Mouse (Mus musculus): ENCODE measurements around the gene Hoxb4.
A peak's percentile ranks its signal among the peaks of the same experiment; 100 is the strongest.

Hoxb4 gene

DNA sequence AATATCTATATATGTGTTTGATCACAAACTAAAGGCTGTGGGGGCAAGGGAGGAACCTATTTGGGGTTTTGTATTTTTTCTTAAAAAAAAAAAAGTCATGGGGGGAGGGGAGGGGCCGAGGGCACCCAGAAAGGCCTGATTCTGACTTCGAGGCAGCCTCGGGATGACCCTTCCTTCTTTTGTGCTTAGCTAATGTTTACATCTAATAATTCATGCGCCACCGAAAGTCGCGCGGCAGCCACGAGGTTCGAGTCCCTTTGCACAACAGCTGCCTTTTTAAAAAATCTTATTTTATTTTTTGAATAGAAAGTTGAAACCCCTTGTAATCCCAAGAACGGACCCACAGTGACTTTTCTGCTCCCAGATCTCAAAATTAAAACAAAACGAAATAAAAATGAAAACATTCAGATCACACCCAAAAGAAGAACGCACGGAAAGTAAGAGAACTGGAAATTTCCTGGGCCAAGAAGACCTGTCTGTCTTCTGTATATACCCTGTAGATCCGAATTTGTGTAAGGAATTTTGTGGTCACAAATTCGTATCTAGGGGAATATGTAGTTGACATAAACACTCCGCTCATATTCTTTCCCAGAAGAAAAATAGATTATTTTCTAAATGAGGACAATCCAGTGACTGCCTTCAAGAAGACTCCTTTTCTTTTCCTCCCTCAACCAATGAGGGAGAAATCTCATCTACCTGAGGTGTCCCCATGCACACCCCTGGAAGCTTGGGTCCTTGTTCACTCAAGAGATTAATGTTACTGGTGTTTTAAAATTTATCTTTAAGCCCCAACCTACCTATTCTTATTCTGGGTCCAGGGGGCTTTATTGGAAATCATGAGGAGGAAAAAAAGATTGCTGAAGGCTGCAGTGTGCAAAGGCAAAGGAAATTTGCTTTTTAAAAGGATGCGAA, 1.1 kb upstream of the Hoxb4 start:
- no peak for DNase-seq

DNA sequence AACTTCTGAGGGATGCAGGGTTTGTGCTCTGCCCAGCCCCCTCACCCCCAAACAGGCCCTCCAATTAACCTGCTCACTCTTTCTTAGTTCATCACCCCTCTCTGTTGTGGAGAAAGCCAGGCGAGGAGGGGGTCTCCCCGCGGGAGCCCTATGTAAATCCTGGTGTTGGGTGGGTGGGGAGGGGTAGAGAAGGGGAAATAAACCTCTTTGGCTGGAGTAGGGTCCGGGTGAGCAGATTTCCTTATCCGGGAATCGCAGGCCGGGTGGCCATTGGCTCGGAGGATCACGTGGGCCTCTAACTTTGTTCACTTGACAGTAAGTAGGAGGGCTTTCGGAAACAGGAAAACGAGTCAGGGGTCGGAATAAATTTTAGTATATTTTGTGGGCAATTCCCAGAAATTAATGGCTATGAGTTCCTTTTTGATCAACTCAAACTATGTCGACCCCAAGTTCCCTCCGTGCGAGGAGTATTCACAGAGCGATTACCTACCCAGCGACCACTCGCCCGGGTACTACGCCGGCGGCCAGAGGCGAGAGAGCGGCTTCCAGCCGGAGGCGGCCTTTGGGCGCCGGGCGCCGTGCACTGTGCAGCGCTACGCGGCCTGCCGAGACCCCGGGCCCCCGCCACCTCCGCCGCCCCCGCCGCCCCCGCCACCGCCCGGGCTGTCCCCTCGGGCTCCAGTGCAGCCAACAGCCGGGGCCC, 452 bp downstream of the Hoxb4 start:
- peak; percentile 88 for DNase-seq

DNA sequence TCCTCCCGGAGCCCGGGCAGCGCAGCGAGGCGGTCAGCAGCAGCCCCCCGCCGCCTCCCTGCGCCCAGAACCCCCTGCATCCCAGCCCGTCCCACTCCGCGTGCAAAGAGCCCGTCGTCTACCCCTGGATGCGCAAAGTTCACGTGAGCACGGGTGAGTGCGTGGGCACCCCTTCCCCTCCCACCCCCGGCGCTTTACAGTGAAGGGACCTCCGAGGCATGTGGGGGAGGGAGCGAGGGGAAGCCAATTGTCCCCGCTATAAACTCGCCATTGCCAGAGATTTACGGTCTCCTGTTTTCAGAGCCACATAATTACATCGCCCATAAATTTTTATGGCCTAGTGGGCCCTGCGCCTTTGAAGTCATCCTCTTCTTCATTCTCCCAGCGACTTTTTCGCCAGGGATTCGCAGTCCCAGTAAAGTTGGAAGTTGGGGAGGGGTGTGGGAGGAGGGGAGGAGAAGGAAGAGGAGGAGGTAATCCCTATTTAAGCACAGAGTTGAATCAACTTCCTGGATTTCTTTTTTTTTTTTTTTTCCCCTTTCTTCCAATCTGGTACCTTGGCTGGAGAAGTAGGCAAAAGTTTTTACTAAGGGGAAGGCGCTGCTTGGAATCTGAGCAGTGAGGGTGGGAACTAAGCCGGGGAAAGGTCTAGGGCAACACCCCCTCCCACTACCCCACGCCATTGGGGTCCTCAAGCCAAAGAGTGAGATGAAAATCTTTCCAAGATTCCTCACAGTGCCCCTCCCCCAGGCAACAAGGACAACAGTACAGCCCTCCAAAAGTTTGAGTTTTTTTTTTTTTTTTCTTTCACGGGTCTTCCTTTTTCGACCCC, 1.2 kb downstream of the Hoxb4 start:
- DNase-seq, result peak; percentile 51

DNA sequence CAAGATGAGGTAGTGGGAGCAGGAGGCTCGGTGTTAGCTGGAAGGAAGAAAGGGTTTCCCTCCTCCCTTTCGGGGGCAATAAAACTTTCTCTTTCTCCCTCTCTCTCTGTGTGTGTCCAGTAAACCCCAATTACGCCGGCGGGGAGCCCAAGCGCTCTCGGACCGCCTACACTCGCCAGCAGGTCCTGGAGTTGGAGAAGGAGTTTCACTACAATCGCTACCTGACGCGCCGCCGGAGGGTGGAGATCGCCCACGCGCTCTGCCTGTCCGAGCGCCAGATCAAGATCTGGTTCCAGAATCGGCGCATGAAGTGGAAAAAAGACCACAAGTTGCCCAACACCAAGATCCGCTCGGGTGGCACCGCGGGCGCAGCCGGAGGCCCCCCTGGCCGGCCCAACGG, 1.8 kb downstream of the Hoxb4 start:
- peak; percentile 48 for DNase-seq

DNA sequence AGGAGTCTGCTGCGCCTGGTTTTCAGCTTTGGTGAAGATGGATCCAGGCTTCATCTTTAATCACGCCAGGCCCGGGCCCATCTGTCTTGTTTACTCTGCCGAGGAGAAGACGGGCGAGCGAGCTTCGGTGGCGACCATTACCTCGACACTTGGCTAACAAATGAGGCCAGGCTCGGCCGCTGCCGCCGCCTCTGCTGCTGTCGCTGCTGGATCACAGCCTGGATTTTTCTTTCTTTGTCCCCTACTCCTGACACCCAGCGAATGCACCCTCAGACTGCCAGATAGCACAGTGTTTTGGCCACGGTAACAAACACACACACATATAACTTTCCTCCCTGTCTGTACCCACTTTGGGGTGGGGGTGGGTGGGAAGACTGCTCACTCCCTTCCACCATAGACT, 2.6 kb downstream of the Hoxb4 start:
- no peak for DNase-seq

DNA sequence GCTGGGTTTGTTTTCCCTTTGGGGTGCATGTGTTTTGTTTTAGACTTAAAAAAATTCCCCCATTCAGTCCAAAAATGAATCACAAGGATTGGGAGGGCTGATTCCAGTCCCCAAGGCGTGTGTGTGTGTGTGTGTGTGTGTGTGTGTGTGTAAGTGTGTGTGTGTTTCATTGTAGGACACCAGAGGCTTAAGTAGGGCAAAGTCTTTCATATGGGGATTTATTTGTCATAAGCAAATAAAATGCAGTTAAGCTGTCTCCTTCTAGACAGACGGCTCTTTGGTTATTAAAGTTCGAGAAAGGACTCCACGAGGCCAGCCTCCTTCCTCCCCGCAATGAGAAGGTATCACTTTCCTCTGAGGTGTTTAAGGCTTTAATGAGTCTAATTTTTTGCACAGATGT, 3.8 kb downstream of the Hoxb4 start:
- DNase-seq, result no peak

DNA sequence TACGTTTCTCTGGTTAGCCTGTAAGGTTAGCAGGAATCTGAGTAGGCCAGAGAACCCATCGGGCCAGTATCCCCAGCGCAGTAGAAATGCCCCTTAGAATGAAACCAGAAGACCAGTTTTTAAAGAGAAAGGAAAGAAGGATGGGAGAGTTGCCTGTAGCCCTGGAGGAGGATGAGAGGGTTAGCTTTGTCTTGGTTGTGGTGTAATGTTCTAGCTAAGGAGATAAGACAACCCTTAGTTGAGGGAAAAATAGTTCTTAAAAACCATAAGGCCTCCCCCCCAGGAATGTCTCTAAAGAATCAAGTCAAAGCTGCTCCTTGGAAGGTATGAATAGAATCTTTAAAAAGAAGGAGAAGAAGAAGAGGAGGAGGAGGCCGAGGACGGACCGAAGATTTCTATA, 4.7 kb downstream of the Hoxb4 start:
- no peak for DNase-seq

DNA sequence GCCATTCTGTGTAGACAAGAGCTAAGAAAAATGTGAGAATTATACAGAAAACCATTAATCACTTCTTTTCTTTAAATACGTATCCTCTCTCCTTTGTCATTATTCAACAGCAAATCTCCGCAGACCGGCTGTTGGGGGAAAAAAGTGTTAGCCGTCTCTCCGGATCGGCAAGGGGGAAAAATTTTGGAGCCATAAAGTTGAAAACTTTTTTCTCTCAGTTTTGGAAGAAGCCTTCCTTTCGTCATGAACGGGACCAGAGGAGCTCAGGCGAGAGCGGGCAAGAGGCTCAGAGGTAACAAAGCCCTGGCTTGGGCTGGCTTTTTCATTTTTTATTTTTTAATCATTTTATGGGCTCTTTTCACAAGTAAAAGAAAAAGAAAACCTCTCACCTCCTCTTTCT, 5.1 kb downstream of the Hoxb4 start, which contains the start of gene Hoxb3:
Gene Hoxb3 (plus strand): TSS at position 173 of the 400 bp plus-strand sequence.
- DNase-seq, result no peak

DNA sequence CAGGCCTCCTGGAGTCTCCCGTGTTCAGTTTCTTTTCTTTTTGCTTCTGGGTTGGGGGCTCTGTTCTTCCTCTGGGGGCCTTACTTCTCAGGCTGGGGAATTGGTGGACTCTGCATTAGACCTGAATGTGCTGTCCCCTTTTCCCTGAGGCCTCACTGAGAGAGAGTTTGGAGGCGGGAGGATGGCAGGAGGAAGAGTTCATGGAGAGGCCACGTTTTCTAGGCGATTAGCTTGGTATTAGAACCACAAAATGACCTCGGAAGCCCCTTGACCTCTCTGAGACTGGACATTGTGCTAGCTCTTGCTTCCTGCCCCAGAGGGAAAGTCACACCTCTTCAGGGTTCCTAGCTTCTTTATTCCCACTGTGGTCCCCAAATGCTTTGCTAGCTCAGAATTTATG, 6.1 kb downstream of the Hoxb4 start:
- no peak for DNase-seq

DNA sequence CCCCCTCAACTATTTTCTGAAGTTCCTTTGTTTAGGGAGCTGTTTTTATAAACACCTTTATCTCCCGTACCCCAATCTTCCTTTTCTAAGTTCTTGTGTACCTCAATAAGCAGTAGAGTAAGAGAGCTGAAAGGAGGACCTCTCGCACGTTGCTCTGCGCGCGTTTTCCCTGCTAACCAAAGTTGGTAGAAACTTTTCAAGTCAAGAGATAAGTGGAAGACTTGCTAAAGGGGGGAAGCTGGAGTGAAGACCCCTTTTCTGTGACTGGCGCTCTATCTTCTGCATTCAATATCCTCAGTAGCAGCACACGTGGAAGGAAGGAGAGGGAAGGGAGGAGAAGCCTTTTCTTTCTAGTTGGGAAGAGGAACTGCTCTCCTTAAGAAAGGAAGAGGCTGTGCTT, 6.9 kb downstream of the Hoxb4 start:
- DNase-seq, result no peak

DNA sequence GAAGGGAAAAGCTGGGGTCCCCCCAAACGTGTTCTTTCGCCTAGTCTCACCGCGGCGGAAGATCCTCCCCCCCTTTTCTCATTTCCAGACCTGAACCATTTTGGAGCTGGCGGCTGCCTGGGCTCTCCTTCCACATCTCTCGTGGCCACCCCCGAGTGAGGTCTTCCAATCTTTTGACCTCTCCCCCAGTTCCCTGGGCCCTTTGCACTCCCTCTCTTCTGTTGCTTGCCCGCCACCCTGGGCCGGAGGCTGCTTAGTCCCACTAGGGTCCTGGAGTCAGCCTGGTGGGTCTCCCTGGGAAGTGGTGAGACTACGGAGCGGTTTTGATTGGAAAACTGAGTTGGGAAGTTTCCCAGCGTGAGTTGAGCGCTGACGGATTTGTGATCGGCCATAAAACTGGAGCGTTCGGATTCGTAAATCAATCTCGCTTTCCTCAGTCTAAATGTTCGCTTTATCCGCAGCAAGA, 7.7 kb downstream of the Hoxb4 start:
- no peak for DNase-seq

DNA sequence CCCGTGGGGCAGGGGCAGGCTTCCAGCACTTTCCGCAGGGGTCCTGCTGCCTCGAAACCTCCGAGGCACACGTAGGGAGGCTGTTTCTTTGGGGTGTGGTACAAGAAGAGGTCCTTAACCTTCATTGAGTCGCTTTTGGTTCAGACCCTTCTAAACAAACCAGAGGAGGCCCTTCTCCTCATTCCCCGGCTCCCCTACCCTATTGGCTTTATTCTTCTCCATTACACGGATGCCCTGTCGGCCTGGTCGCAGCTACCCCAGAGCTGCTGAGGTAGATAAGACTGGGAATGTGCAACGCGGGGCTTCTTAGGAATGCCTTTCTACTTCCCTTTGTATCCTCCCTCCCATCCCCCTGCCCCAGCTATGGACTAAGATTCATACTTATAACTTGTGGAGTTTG, 8.6 kb downstream of the Hoxb4 start:
- no peak for DNase-seq

DNA sequence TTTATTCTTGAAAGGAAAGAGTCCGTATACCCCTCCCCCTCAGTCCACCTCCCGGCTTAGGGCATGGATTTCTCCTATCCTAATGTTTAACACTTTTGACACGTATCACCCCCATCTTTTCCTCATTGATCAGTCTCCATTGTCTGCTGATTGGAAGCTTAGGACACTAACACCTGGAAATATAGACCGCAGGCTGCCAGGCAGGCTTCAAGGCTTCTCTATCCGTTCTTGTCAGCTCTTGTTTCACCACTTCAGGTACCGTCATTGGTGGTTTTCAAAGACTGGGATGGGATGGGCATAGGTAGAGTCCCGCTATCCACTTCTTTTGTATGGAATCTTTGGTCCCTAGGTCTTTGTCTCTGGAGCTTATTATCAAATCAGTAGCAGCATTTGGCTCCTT, 9.1 kb downstream of the Hoxb4 start:
- DNase-seq, result no peak

DNA sequence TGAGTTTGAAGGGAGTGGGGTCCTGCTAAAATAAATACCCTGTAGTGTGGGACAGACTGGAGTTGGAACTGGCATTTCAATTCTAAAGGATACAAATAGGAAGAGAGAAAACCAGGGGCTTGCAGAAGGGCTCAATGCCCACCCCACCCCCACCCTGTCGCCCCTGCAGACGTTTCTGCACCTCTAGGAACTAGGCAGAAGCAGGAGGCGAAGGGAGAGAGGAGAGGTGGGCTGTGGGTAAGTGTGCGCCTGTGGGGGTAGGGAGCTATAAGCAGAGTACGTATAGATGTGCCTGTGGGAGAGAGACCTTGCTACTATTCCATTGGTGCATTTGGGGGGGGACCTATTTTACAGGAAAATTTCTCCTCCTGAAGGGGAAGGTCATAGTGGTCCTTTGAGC, 9.7 kb downstream of the Hoxb4 start:
- no peak for DNase-seq

DNA sequence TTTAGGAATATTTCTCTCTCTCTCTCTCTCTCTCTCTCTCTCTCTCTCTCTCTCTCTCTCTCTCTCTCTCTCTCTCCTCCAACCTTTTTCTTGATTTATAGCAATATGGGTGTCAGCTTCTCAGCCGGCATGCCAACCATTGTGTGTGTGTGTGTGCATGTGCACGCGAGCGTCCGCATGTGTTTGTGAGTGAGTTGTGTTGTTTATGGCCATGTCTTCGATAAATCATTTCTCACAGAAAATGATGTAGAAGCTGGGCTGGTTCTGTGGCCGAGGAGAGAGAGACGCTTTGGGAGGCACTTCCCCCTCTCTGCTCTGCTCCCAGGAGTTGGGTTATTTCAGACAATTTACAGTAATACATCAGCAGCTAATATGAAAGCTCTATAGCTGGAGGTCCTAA, 10.5 kb downstream of the Hoxb4 start:
- no peak for DNase-seq

DNA sequence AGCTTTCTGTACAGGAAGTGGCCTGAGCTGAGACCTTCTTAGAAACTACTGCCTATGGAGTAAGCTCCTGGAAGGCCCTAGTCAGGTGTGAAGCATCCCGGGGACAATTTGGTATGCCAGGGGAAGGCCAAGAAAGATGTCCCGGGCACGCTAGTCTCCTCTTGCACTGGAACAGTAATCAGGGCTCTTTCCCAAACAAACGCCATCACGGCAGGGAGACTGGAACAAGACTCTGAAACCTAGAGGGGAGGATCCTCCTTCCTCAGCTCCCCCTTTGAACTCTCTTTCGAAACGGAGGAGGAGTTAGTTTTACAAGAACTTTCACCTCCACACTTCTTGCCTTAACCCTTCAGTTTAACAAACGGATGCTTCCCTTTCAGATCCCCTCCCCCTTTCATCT, 14.0 kb downstream of the Hoxb4 start:
- DNase-seq, result no peak

DNA sequence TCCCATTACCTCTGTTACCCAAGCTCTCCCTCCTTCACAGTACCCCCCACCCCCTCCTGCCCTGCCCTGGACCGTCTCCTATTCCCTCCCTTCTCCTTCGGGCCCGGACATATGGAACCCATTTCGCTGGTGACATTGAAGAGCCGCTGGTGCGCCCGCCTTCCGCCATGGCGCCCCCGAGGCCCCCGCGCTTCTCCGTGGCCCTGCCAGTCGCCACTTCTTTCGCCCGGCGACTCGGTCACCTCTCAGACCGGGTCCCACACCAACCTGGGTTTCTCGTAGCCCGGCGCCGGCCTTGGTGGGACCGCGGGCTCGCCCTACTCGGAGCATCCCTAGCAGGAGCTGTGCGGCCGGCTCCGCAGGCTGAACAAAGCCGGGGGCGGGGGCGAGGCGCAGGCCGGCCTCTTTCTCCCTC, 14.6 kb downstream of the Hoxb4 start:
- no peak for DNase-seq

DNA sequence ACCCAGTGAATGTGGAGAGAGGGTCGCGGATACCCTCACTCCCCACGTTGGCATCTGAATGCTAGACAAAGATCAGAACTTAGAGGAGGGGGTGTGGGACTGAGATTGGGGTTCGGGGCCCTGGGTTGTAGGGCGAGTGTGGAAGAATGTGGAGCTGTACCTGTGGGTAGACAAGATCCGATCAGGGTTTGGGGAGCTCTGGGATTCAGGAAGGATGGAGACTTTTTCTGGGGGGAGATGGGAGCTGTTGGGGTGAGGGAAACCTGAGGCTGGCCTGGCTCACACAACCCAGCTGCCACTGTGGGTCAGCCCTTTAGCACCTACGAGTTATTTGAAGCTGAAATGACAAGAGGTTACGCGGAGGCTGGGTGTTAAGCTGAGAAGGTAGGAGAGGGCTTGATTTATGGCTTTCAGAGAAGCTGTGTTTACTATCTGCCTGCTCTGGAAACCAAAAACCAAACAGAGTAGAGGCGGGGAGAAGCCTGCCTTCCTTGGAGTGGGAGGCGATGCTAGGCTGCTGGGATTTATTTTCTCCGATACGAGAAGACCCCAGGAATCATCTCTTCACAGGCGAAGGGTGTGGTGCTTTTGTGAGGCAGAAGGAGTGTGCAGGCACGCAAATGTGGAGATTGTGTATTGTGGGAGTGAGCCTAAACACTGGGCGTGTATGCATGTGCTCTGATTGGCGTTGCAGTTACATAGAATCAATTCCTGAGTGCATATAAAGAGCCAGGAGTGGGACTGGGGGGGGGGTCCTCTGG, 15.4 kb downstream of the Hoxb4 start:
- no peak for DNase-seq

DNA sequence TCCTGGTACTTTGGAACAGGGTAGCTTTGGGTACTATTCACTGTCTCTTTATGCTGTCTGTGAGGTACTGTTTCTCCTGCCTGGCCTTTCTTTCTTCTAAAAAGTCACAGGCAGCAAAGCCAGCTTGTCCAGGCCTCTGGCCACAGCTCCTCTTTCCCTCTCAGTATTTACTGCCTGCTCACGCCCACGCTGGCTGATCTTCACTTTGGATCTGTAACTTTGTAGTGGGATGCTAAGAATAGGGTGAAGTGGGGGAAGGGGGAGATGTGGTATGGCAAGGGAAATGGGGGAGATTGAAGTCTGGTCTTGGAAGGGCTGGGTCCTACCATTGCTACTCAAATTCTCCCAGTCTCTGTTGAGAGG, 15.9 kb downstream of the Hoxb4 start:
- no peak for DNase-seq

DNA sequence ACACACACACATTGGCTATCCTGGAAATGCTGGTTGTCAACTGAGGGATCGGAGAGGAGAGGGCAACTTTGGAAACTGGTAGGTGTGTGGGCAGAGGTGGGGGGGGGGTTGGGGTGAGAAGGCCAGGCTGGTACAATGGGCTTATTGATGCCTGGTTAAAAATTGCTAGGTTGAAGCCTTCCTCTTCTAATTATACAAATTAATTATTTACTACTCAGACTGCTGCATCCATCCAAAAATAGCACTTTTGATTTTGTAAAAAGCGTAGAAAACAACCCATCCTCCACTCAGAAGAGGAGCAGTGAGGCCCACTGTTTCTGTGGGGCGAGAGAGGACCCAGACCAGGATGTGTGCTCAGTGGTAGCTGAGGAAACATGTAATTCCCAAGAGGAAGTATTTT, 16.9 kb downstream of the Hoxb4 start:
- no peak for DNase-seq

DNA sequence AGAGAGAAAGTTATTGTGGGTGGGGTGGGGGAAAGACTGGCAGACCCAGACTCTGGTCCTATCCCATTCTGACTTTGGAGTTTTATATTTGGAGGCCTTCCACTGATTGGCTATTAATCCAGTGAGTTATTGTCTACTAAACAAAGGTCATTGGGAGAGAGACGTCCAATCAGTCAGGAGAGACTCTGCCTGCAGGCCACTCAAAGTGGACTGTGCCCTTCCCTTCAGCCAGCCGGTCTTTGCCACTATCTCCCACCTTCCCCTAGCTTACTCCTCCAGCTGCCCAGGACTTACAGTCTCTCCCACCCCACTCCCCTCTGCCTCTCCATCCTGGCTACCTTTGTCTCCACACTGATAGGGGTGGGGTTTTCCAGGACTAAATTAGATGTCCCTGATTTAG, 18.5 kb downstream of the Hoxb4 start:
- DNase-seq, result no peak

DNA sequence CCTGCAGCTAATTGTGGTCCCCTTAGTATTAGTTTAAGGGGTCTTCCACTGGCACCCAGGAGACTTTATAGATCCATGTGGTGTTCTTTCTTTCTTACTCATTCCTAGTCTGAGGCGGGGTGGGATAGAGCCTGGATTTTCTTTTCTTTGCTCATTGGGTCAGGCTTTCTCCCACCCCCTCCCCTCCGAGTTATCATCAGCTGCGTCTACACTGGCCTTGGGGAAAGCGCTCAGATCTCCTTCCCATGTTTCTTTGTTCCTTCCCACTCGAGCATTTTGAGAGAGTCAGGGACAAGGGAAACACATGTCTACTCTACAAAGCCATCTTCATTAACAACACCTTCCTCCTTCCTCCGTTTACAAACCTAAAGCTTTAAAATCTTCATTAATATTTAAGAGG, 19.0 kb downstream of the Hoxb4 start:
- DNase-seq, result no peak

All from lung, postnatal 36 days (tissue).